8 mouse cellular contexts compared by ENCODE assay signal in genomic region chr3:108910303-108911080, GRCm38 (mm10). TPM values are rescaled to one million over a fixed set of nuclear protein-coding genes. Genes with fewer than 3 reads are reported as not detected.
A peak's percentile ranks its signal among the peaks of the same experiment; 100 is the strongest.
DNase-seq lines count a peak whose midpoint lies in the region; ATAC-seq lines count a peak whose summit lies in the region.

No protein-coding gene starts in this region.

- H3K9me3 ChIP-seq in heart, embryonic 11.5 days (replicated peaks; ENCODE audit: control insufficient read depth, low read length), result no peaks in the 10 kb centered on the region
- H3K9me3 ChIP-seq in heart, embryonic 12.5 days (replicated peaks), result no peaks in the 10 kb centered on the region
- no peaks in the 10 kb centered on the region for H3K9me3 ChIP-seq in midbrain, embryonic 15.5 days

- H3K4me3 ChIP-seq in heart, embryonic 11.5 days (ENCODE audit: low read depth, low read length), result peak overlapping the region; percentile 93
- peak overlapping the region; percentile 85 for H3K4me3 ChIP-seq in heart, embryonic 12.5 days
- H3K4me3 ChIP-seq in midbrain, embryonic 15.5 days, result peak overlapping the region; percentile 99

- no peak for DNase-seq in heart, postnatal 14 days
- peak; percentile 89 for DNase-seq in cerebellum, adult 11-12 months
- DNase-seq in kidney, postnatal 14 days, result peak; percentile 20
- DNase-seq in yolk sac, embryonic 10.5 days (ENCODE audit: low spot score), result peak; percentile 36
- DNase-seq in layer of hippocampus, postnatal 36 days, result no peak

- H3K36me3 ChIP-seq in heart, embryonic 11.5 days (ENCODE audit: control insufficient read depth, insufficient read depth, low read length), result peaks cover 5% of the 10 kb centered on the region
- H3K36me3 ChIP-seq in heart, embryonic 12.5 days, result peaks cover 10% of the 10 kb centered on the region
- 0 out of 2 replicates have a peak, but pooled peaks cover 9% of the 10 kb centered on the region for H3K36me3 ChIP-seq in midbrain, embryonic 15.5 days (replicated peaks)

- H3K27me3 ChIP-seq in heart, embryonic 11.5 days (ENCODE audit: control insufficient read depth, insufficient read depth, low read length), result no peaks in the 10 kb centered on the region
- no peaks in the 10 kb centered on the region for H3K27me3 ChIP-seq in heart, embryonic 12.5 days (replicated peaks)
- no peaks in the 10 kb centered on the region for H3K27me3 ChIP-seq in midbrain, embryonic 15.5 days (replicated peaks)

- ATAC-seq in heart, embryonic 11.5 days (replicated peaks; ENCODE audit: insufficient number of reproducible peaks, low FRiP score, low TSS enrichment), result no peak
- ATAC-seq in heart, embryonic 12.5 days (ENCODE audit: insufficient number of reproducible peaks, low FRiP score), result no peak
- no peak; the same call in 1 of the 2 replicates for ATAC-seq in midbrain, embryonic 15.5 days (replicated peaks)

- H3K27ac ChIP-seq in heart, embryonic 11.5 days (ENCODE audit: low read depth, low read length), result peak overlapping the region; percentile 99
- peak overlapping the region; percentile 99 for H3K27ac ChIP-seq in heart, embryonic 12.5 days (ENCODE audit: poor library complexity, severe bottlenecking)
- peak overlapping the region; percentile 97 for H3K27ac ChIP-seq in midbrain, embryonic 15.5 days

- no peaks in the 10 kb centered on the region for H3K4me1 ChIP-seq in heart, embryonic 11.5 days (ENCODE audit: control insufficient read depth, insufficient read depth, low read length)
- peaks cover 13% of the 10 kb centered on the region for H3K4me1 ChIP-seq in heart, embryonic 12.5 days (replicated peaks)
- peaks cover 27% of the 10 kb centered on the region for H3K4me1 ChIP-seq in midbrain, embryonic 15.5 days

- intact Hi-C loops in heart, postnatal 14 days (cut with DNase I), result loop anchor here (5.0 to 10.0 kb wide), 3 partner anchors 68 to 346 kb away; partner anchors contain the start of genes Stxbp3 and Tmem167b

- H3K4me2 ChIP-seq in heart, embryonic 11.5 days, result peak overlapping the region; percentile 73
- peak overlapping the region; percentile 99 for H3K4me2 ChIP-seq in heart, embryonic 12.5 days
- peak overlapping the region; percentile 78 for H3K4me2 ChIP-seq in midbrain, embryonic 15.5 days

- under 1% methylated on average over 32 of the region's 32 CpGs for WGBS in heart, embryonic 11.5 days (ENCODE audit: insufficient replicate concordance)
- WGBS in heart, embryonic 12.5 days, result under 1% methylated on average over 32 of the region's 32 CpGs
- under 1% methylated on average over 31 of the region's 32 CpGs for WGBS in midbrain, embryonic 15.5 days

- H3K9ac ChIP-seq in heart, embryonic 11.5 days (ENCODE audit: low read depth, low read length), result peak overlapping the region; percentile 98
- H3K9ac ChIP-seq in heart, embryonic 12.5 days, result peak overlapping the region; percentile 96
- H3K9ac ChIP-seq in midbrain, embryonic 15.5 days, result peak overlapping the region; percentile 89

RNA-seq across cellular contexts. Expression of gene Prpf38b, which starts 1.0 kb away (rescaled TPM):
- 53.8 and 56.4 TPM in 2 replicates for polyA plus RNA-seq in heart, embryonic 11.5 days (2014; fragmentation: Nextera tagmentation; extraction: Ambion mirVana)
- total RNA-seq in heart, postnatal 14 days (2021), result 10 to 100 TPM; 27.7 to 28.1 TPM
- 64.7 and 72.6 TPM in 2 replicates for polyA plus RNA-seq in heart, embryonic 12.5 days (2016; fragmentation: Nextera tagmentation; extraction: Ambion mirVana)
- polyA plus RNA-seq in midbrain, embryonic 15.5 days (2015; fragmentation: Nextera tagmentation; extraction: Ambion mirVana), result 55.8 TPM in 2 replicates
- total RNA-seq in layer of hippocampus, postnatal 36 days (2021), result 10 to 100 TPM; 46.7 to 51.9 TPM

RNA-seq across cellular contexts. Expression of gene Fndc7, which starts 20.7 kb away (rescaled TPM):
- polyA plus RNA-seq in heart, embryonic 11.5 days (2014; fragmentation: Nextera tagmentation; extraction: Ambion mirVana), result not detected in 2 replicates
- under 1 TPM in 1 of 2 experiments, not detected in 1; 0.12 TPM for total RNA-seq in heart, postnatal 14 days (2021)
- 0.04 TPM in 1 of 2 replicates, not detected in the other for polyA plus RNA-seq in heart, embryonic 12.5 days (2016; fragmentation: Nextera tagmentation; extraction: Ambion mirVana)
- polyA plus RNA-seq in midbrain, embryonic 15.5 days (2015; fragmentation: Nextera tagmentation; extraction: Ambion mirVana), result 0.05 and 0.18 TPM in 2 replicates
- under 1 TPM in 1 of 2 experiments, not detected in 1; 0.13 TPM for total RNA-seq in layer of hippocampus, postnatal 36 days (2021)

RNA-seq across cellular contexts. Expression of gene Henmt1, which starts 29.2 kb away (rescaled TPM):
- polyA plus RNA-seq in heart, embryonic 11.5 days (2014; fragmentation: Nextera tagmentation; extraction: Ambion mirVana), result 0.16 and 0.41 TPM in 2 replicates
- total RNA-seq in heart, postnatal 14 days (2021), result not detected
- 0.20 TPM in 1 of 2 replicates, not detected in the other for polyA plus RNA-seq in heart, embryonic 12.5 days (2016; fragmentation: Nextera tagmentation; extraction: Ambion mirVana)
- polyA plus RNA-seq in midbrain, embryonic 15.5 days (2015; fragmentation: Nextera tagmentation; extraction: Ambion mirVana), result 2.3 and 3.4 TPM in 2 replicates
- total RNA-seq in layer of hippocampus, postnatal 36 days (2021), result 1 to 10 TPM; 1.8 to 2.6 TPM

RNA-seq across cellular contexts. Expression of gene Gm9857, which starts 29.8 kb away (rescaled TPM):
- not detected in 2 replicates for polyA plus RNA-seq in heart, embryonic 11.5 days (2014; fragmentation: Nextera tagmentation; extraction: Ambion mirVana)
- total RNA-seq in heart, postnatal 14 days (2021), result not detected
- polyA plus RNA-seq in heart, embryonic 12.5 days (2016; fragmentation: Nextera tagmentation; extraction: Ambion mirVana), result not detected in 2 replicates
- not detected in 2 replicates for polyA plus RNA-seq in midbrain, embryonic 15.5 days (2015; fragmentation: Nextera tagmentation; extraction: Ambion mirVana)
- not detected for total RNA-seq in layer of hippocampus, postnatal 36 days (2021)

Comparison
In these comparisons a context has a peak if more than half of its experiments do, and no peak if none do; other contexts are left out.
1. DNase-seq: peak in cerebellum, adult 11-12 months (single experiment), kidney, postnatal 14 days (single experiment) and yolk sac, embryonic 10.5 days (single experiment); none in heart, postnatal 14 days (0 of 2) and layer of hippocampus, postnatal 36 days (0 of 2).
2. Peak in every context shown above with its lines, with median percentiles within 50 percentile points of each other: H3K27ac ChIP-seq, H3K4me2 ChIP-seq, H3K4me3 ChIP-seq and H3K9ac ChIP-seq.